Mouse (Mus musculus) limb, embryonic 14.5 days (tissue): ENCODE measurements at regions not wholly inside any gene's neighbourhood (a gene's known extent, or its start where the extent isn't known, plus 50 kb on each side); places are given as distances from the start of the nearest gene placed in this dataset.
"Not testable (repeated sequence)": the region's sequence is repeated elsewhere in the genome, so short reads cannot be mapped to it uniquely, and the experiment has no call there.

Experiments used
- ATAC-seq: fragments of 200-750 bp; cut with Nextera tagmentation; 2 replicates; pipeline ENCODE4 v1.8.0; 2017; ENCODE audit warnings: low read depth, moderate number of reproducible peaks, moderate TSS enrichment; ENCODE audit not compliant: low FRiP score
- DNase-seq: peaks from one replicate; pipeline ENCODE4 v3.0.0-alpha.2; 2015; ENCODE audit warnings: low spot score
- H3K27ac ChIP-seq: fragments of 300-500 bp; sonication (generic); replicated peaks from 2 replicates; pipeline ENCODE4 v1.5.1; 2014; ENCODE audit warnings: low read depth, mild to moderate bottlenecking, low read length, moderate library complexity, mixed read lengths
- H3K27me3 ChIP-seq: fragments of 300-500 bp; sonication (generic); 2 replicates; pipeline ENCODE4 v1.6.1; 2014; ENCODE audit warnings: low read length, mixed read lengths; ENCODE audit not compliant: control insufficient read depth, insufficient read depth
- H3K36me3 ChIP-seq: fragments of 300-500 bp; sonication (generic); 2 replicates; pipeline ENCODE4 v1.6.1; 2014; ENCODE audit warnings: mild to moderate bottlenecking, low read length, moderate library complexity, mixed read lengths; ENCODE audit not compliant: control insufficient read depth, insufficient read depth
- H3K4me1 ChIP-seq: fragments of 300-500 bp; sonication (generic); 2 replicates; pipeline ENCODE4 v1.6.1; 2014; ENCODE audit warnings: antibody characterized with exemption, low read length, mixed read lengths; ENCODE audit not compliant: control insufficient read depth, insufficient read depth
- H3K4me2 ChIP-seq: fragments of 300-500 bp; sonication (generic); replicated peaks from 2 replicates; pipeline ENCODE4 v1.6.1; 2014; ENCODE audit warnings: low read depth, mild to moderate bottlenecking, low read length, moderate library complexity; ENCODE audit not compliant: severe bottlenecking
- H3K4me3 ChIP-seq: fragments of 300-500 bp; sonication (generic); replicated peaks from 2 replicates; pipeline ENCODE4 v1.5.1; 2014; ENCODE audit warnings: low read length
- H3K9ac ChIP-seq: fragments of 300-500 bp; sonication (generic); 2 replicates; pipeline ENCODE4 v1.6.1; 2014; ENCODE audit warnings: mild to moderate bottlenecking, low read depth, low read length, moderate library complexity; ENCODE audit not compliant: severe bottlenecking
- H3K9me3 ChIP-seq: fragments of 300-500 bp; sonication (generic); 2 replicates; pipeline ENCODE4 v1.6.1; 2016; ENCODE audit warnings: low read length; ENCODE audit not compliant: control insufficient read depth
- POLR2A ChIP-seq: fragments of 200-500 bp; IDR thresholded peaks from 2 replicates; pipeline ENCODE4 v1.8.0; 2012; ENCODE audit warnings: inconsistent platforms, mild to moderate bottlenecking, moderate library complexity, borderline replicate concordance; ENCODE audit not compliant: insufficient read depth, insufficient read length; ENCODE audit errors: extremely low read depth
- WGBS: fragments of 180-500 bp; shearing (Covaris S2); extraction: QIAGEN DNeasy Blood & Tissue Kit; methylation state at CpG from one replicate; pipeline ENCODE4 v1.1.7; 2014; 5-methylcytosine and 5-hydroxymethylcytosine counted together

GRCm38 (mm10) chr10:31143856-31144488, 169.2 kb upstream of the Hddc2 start:
- TF ChIP-seq POLR2A: no peak
- Histone ChIP-seq H3K27me3 (no peaks in the 10 kb centered on the region), H3K27ac (no peak overlapping the region), H3K4me1 (no peaks in the 10 kb centered on the region), H3K9me3 (no peaks in the 10 kb centered on the region), H3K36me3 (no peaks in the 10 kb centered on the region), H3K4me2 (no peak overlapping the region), H3K9ac (no peak overlapping the region), H3K4me3 (no peak overlapping the region)
- DNase-seq (no peak), ATAC-seq (no peak)

- no peak for ATAC-seq
- 84% methylated on average over 3 of the region's 3 CpGs for WGBS
- H3K4me3 ChIP-seq: no peak overlapping the region
- no peaks in the 10 kb centered on the region for H3K4me1 ChIP-seq
- H3K4me2 ChIP-seq: no peak overlapping the region
- no peak overlapping the region for H3K27ac ChIP-seq
- H3K9me3 ChIP-seq: no peaks in the 10 kb centered on the region
- no peak overlapping the region for H3K9ac ChIP-seq
- TF ChIP-seq POLR2A: no peak
- H3K27me3 ChIP-seq: no peaks in the 10 kb centered on the region
- DNase-seq: peak; percentile 13
- no peaks in the 10 kb centered on the region for H3K36me3 ChIP-seq
Observed at GRCm38 (mm10) chr10:31144489-31144872, 168.7 kb upstream of the Hddc2 start.

GRCm38 (mm10) chr10:31173169-31173686, 140.0 kb upstream of the Hddc2 start:
- no peaks in the 10 kb centered on the region for H3K9me3 ChIP-seq
- peaks cover 24% of the 10 kb centered on the region for H3K4me1 ChIP-seq
- 25% methylated on average over 15 of the region's 15 CpGs for WGBS
- peak; percentile 82 for DNase-seq
- H3K27me3 ChIP-seq: no peaks in the 10 kb centered on the region
- TF ChIP-seq POLR2A: no peak
- ATAC-seq: peak; percentile 72
- no peak overlapping the region for H3K4me2 ChIP-seq
- H3K36me3 ChIP-seq: no peaks in the 10 kb centered on the region
- no peak overlapping the region; the same call in 1 of the 2 replicates for H3K27ac ChIP-seq
- H3K4me3 ChIP-seq: no peak overlapping the region
- H3K9ac ChIP-seq: no peak overlapping the region

GRCm38 (mm10) chr10:31189577-31189976, 123.6 kb upstream of the Hddc2 start:
- Histone ChIP-seq H3K4me3 (no peak overlapping the region), H3K27ac (no peak overlapping the region), H3K36me3 (no peaks in the 10 kb centered on the region), H3K27me3 (no peaks in the 10 kb centered on the region), H3K9me3 (no peaks in the 10 kb centered on the region), H3K4me2 (no peak overlapping the region), H3K4me1 (no peaks in the 10 kb centered on the region), H3K9ac (no peak overlapping the region)
- no peak for TF ChIP-seq POLR2A
- DNase-seq: no peak
- no peak for ATAC-seq
- 9% methylated on average over 1 of the region's 1 CpGs for WGBS

- WGBS: 90% methylated on average over 8 of the region's 8 CpGs
Observed at GRCm38 (mm10) chr10:31212164-31212563, 101.0 kb upstream of the Hddc2 start.

GRCm38 (mm10) chr10:31212778-31213454, 100.3 kb upstream of the Hddc2 start:
- ATAC-seq: no peak
- no peaks in the 10 kb centered on the region for H3K4me1 ChIP-seq
- 44% methylated on average over 2 of the region's 2 CpGs for WGBS

More at GRCm38 (mm10) chr10:31212164-31212563, 101.0 kb upstream of the Hddc2 start:
- not testable (repeated sequence) for H3K27ac ChIP-seq, H3K4me3 ChIP-seq, H3K9ac ChIP-seq, H3K27me3 ChIP-seq, H3K4me1 ChIP-seq, ATAC-seq, H3K4me2 ChIP-seq, H3K9me3 ChIP-seq, H3K36me3 ChIP-seq, DNase-seq

More at GRCm38 (mm10) chr10:31212778-31213454, 100.3 kb upstream of the Hddc2 start:
- DNase-seq: no peak
- TF ChIP-seq POLR2A: no peak
- no peak overlapping the region for H3K4me3 ChIP-seq
- H3K9ac ChIP-seq: no peak overlapping the region
- H3K36me3 ChIP-seq: no peaks in the 10 kb centered on the region
- no peak overlapping the region for H3K27ac ChIP-seq
- H3K27me3 ChIP-seq: no peaks in the 10 kb centered on the region
- no peaks in the 10 kb centered on the region for H3K9me3 ChIP-seq
- no peak overlapping the region for H3K4me2 ChIP-seq
